Mouse (Mus musculus): ENCODE results near the gene Prkn.

- TF ChIP-seq POLR2A (IDR thresholded peaks at IDR 0.05; ENCODE audit: borderline replicate concordance, extremely low read depth, low read depth, low read length) (no peak), CTCF (IDR thresholded peaks at IDR 0.05; ENCODE audit: insufficient read depth, low read length) (no peak)
Measured at GRCm38 (mm10) chr17:10946552-10946951, 106.4 kb downstream of the Prkn start.

Measured in lung, adult 2 months (tissue).